Mouse (Mus musculus): ENCODE data around the gene Zyg11a.
"Not testable (repeated sequence)": the region's sequence is repeated elsewhere in the genome, so short reads cannot be mapped to it uniquely, and the experiment has no call there.

Zyg11a gene

GRCm38 (mm10) chr4:108217332-108218179, at the start of gene Zyg11a:
Zyg11a (minus strand) TSS chr4:108218048.
- CTCF ChIA-PET = no interaction called here

- CTCF ChIA-PET = no interaction called here
Observed at GRCm38 (mm10) chr4:108265774-108266173, 47.9 kb upstream of the Zyg11a start.

GRCm38 (mm10) chr4:108253317-108253716, 35.5 kb upstream of the Zyg11a start:
- CTCF ChIA-PET = no interaction called here

- CTCF ChIA-PET = no interaction called here
Observed at GRCm38 (mm10) chr4:108250501-108250900, 32.7 kb upstream of the Zyg11a start.

- CTCF ChIA-PET = no interaction called here
Observed at GRCm38 (mm10) chr4:108249314-108249713, 31.5 kb upstream of the Zyg11a start.

- CTCF ChIA-PET = interaction anchor here (0.6 kb wide), 1 partner anchor 584 kb away, joined by 5 read pairs; no protein-coding TSS in a partner anchor
Observed at GRCm38 (mm10) chr4:108233654-108234053, 15.8 kb upstream of the Zyg11a start.

- CTCF ChIA-PET = no interaction called here
Observed at GRCm38 (mm10) chr4:108225341-108225872, 7.6 kb upstream of the Zyg11a start.

GRCm38 (mm10) chr4:108222507-108222906, 4.7 kb upstream of the Zyg11a start:
- CTCF ChIA-PET = no interaction called here

- CTCF ChIA-PET = no interaction called here
Observed at GRCm38 (mm10) chr4:108219019-108219418, 1.2 kb upstream of the Zyg11a start.

GRCm38 (mm10) chr4:108213023-108213422, 4.8 kb downstream of the Zyg11a start:
- CTCF ChIA-PET = no interaction called here

- CTCF ChIA-PET = no interaction called here
Observed at GRCm38 (mm10) chr4:108204629-108205028, 13.2 kb downstream of the Zyg11a start.

GRCm38 (mm10) chr4:108199236-108199635, 18.6 kb downstream of the Zyg11a start:
- CTCF ChIA-PET = no interaction called here

- CTCF ChIA-PET = no interaction called here
Observed at GRCm38 (mm10) chr4:108196277-108196855, 21.5 kb downstream of the Zyg11a start.

- CTCF ChIA-PET = interaction anchor here (0.5 to 0.6 kb wide), 2 partner anchors 312 to 571 kb away, joined by 3 to 4 read pairs; no protein-coding TSS in a partner anchor
Observed at GRCm38 (mm10) chr4:108192821-108193323, 25.0 kb downstream of the Zyg11a start.

- CTCF ChIA-PET = interaction anchor here (1.1 kb wide), 1 partner anchor 351 kb away, joined by 4 read pairs; no protein-coding TSS in a partner anchor
Observed at GRCm38 (mm10) chr4:108182278-108182677, 35.6 kb downstream of the Zyg11a start.

- CTCF ChIA-PET = no interaction called here
Observed at GRCm38 (mm10) chr4:108168056-108168455, 49.8 kb downstream of the Zyg11a start.

- CTCF ChIA-PET = no interaction called here
Observed at GRCm38 (mm10) chr4:108166874-108167273, 51.0 kb downstream of the Zyg11a start.

GRCm38 (mm10) chr4:108165152-108165895, 52.5 kb downstream of the Zyg11a start, which contains the start of gene Echdc2:
Echdc2 (plus strand) TSS chr4:108165437.
- CTCF ChIA-PET = interaction anchor here (0.6 kb wide), 1 partner anchor 115 kb away, joined by 4 read pairs; no protein-coding TSS in a partner anchor

- CTCF ChIA-PET = no interaction called here
Observed at GRCm38 (mm10) chr4:108163291-108163690, 54.6 kb downstream of the Zyg11a start.

- CTCF ChIA-PET = no interaction called here
Observed at GRCm38 (mm10) chr4:108161936-108162335, 55.9 kb downstream of the Zyg11a start.

- CTCF ChIA-PET = not testable (repeated sequence)
Observed at GRCm38 (mm10) chr4:108155141-108155540, 62.7 kb downstream of the Zyg11a start.

GRCm38 (mm10) chr4:108145554-108145953, 72.3 kb downstream of the Zyg11a start:
- CTCF ChIA-PET = not testable (repeated sequence)
